Mouse (Mus musculus): ENCODE measurements at regions not wholly inside any gene's neighbourhood (a gene's known extent, or its start where the extent isn't known, plus 50 kb on each side); places are given as distances from the start of the nearest gene placed in this dataset.
"Not testable (repeated sequence)": the region's sequence is repeated elsewhere in the genome, so short reads cannot be mapped to it uniquely, and the experiment has no call there.

DNA sequence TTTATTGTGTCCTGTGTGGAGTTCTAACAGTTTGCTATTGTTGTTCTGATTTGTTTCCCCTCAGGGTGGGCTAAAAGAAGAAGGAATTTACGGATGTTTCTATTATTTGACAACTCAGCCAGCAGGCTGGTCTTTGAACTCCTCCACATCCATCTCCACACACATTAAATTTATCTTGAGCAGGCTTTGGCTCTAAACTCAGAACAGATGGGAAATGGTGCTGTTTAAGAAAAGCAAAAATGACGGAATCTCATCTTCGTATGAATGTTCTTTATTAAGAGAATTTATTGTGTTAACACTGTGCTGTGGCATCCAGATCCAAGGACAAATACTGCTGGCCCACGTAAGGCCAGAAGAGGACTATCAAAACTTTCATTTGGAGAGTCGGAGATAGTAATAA is 140.4 kb upstream of the Pou1f1 start:
- 71% methylated on average over 5 of the region's 5 CpGs for WGBS
- Histone ChIP-seq H3K27me3 (ENCODE audit: control insufficient read depth, insufficient read depth, low read length) (no peaks in the 10 kb centered on the region), H3K4me1 (replicated peaks; ENCODE audit: control insufficient read depth, insufficient read depth, low read length) (no peaks in the 10 kb centered on the region), H3K4me3 (ENCODE audit: low read depth, low read length) (no peak overlapping the region), H3K27ac (ENCODE audit: low read depth, low read length) (no peak overlapping the region), H3K4me2 (replicated peaks; ENCODE audit: low read depth, low read length) (no peak overlapping the region), H3K9ac (ENCODE audit: low read depth, low read length) (no peak overlapping the region), H3K36me3 (ENCODE audit: control insufficient read depth, insufficient read depth, low read length) (no peaks in the 10 kb centered on the region), H3K9me3 (ENCODE audit: control insufficient read depth, low read length) (no peaks in the 10 kb centered on the region)
- ATAC-seq (ENCODE audit: low FRiP score) (no peak), DNase-seq (ENCODE audit: low spot score) (no peak)

DNA sequence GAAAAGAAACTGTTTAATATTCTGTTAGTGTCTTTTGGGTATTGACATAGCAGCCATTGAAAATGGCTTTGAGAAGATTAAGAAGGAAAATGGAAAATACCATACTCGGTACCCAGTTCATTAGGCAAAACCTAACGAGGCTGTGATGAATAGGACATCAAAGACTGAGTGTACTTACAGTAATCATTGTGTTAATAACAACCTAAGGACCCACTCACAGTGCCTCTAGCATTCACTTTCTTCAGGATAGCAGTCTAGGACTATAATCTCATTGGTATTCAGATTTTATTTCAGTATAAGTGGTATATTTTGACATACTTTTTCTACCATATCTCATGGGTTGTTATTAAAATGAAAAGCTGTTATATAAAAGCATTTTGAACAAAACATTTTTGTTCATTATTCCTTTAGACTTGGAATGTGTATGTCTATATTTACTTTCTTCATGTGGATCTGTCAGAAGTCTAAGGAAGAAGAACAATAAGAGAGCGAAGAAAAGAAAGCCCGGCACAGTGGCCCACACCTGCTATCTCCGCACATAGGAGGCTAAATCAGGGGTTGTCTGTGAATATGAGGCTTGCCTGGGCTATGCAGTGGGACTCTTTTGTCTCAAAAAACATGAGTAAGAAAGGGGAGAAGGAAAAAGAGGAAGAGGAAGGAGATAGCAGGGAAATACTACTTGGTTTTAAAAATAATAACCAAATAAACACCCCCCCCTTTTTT is 116.2 kb upstream of the Pou1f1 start:
- H3K27me3 ChIP-seq (ENCODE audit: control insufficient read depth, insufficient read depth, low read length): no peaks in the 10 kb centered on the region
- no peak overlapping the region for H3K27ac ChIP-seq (ENCODE audit: low read depth, low read length)
- no peak overlapping the region for H3K9ac ChIP-seq (ENCODE audit: low read depth, low read length)
- no peak overlapping the region for H3K4me3 ChIP-seq (ENCODE audit: low read depth, low read length)
- H3K4me1 ChIP-seq (replicated peaks; ENCODE audit: control insufficient read depth, insufficient read depth, low read length): no peaks in the 10 kb centered on the region
- H3K36me3 ChIP-seq (ENCODE audit: control insufficient read depth, insufficient read depth, low read length): no peaks in the 10 kb centered on the region
- WGBS: 84% methylated on average over 5 of the region's 5 CpGs
- ATAC-seq (ENCODE audit: low FRiP score) (no peak), DNase-seq (ENCODE audit: low spot score) (no peak)
- H3K4me2 ChIP-seq (replicated peaks; ENCODE audit: low read depth, low read length): no peak overlapping the region
- no peaks in the 10 kb centered on the region for H3K9me3 ChIP-seq (ENCODE audit: control insufficient read depth, low read length)

DNA sequence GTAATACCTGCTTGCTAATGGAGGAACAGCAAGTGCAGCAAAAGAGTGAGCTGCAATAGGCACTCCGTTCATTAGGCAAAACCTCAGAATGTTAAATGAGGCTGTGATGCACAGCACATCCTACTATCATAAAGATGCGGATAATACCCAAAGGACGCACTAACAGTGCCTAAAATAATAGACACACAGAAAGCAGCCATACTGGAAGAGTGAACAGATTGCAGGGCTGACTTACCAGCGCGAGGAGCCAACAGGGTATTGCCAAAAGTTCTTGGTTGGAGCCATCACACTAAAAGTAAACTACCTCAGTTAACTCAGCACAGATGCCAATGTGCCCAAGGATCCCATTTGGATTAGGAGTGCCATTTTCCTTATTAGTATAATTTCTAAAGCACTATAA is 115.5 kb upstream of the Pou1f1 start:
- H3K27me3 ChIP-seq (ENCODE audit: control insufficient read depth, insufficient read depth, low read length): no peaks in the 10 kb centered on the region
- WGBS: 91% methylated on average over 5 of the region's 5 CpGs
- no peak overlapping the region for H3K4me3 ChIP-seq (ENCODE audit: low read depth, low read length)
- H3K27ac ChIP-seq (ENCODE audit: low read depth, low read length): no peak overlapping the region
- H3K9ac ChIP-seq (ENCODE audit: low read depth, low read length): no peak overlapping the region
- DNase-seq (ENCODE audit: low spot score) (no peak), ATAC-seq (ENCODE audit: low FRiP score) (no peak)
- no peak overlapping the region for H3K4me2 ChIP-seq (replicated peaks; ENCODE audit: low read depth, low read length)
- H3K36me3 ChIP-seq (ENCODE audit: control insufficient read depth, insufficient read depth, low read length): no peaks in the 10 kb centered on the region
- H3K9me3 ChIP-seq (ENCODE audit: control insufficient read depth, low read length): no peaks in the 10 kb centered on the region
- no peaks in the 10 kb centered on the region for H3K4me1 ChIP-seq (replicated peaks; ENCODE audit: control insufficient read depth, insufficient read depth, low read length)

DNA sequence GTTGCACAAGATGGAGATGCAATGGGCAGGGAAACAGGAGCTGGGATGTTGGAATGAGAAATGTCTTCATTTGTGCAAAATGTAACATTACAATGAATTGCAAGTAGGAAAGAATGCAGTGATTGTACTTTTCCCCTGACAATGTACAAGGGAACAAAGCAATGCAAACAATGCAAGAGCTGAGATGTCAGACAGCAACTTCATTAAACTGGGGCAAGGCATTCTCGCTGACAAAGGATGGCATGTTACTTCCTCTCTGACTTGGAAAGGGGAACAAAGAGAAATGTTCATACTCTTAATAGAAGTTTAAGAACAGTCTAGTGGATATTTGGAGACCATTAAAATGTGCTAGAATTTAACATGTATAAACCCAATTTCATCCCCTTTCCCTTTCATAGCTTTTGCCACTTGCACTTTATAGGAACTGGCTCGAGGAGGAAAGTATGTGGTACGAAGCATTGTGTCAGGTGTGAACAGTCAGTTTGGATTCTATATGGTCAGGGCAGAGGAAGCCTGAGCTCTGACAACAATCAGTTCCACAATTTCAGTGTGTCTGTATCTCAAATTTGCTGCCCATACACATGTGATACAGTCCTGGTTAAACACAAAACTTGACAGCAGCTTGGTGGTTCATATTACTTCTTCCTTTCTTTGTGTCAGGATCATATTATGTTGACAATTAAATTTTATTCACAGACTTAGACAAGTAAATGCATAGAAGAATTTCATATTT is 114.3 kb upstream of the Pou1f1 start:
- Histone ChIP-seq H3K4me1 (replicated peaks; ENCODE audit: control insufficient read depth, insufficient read depth, low read length) (no peaks in the 10 kb centered on the region), H3K9ac (ENCODE audit: low read depth, low read length) (no peak overlapping the region), H3K4me3 (ENCODE audit: low read depth, low read length) (no peak overlapping the region), H3K9me3 (ENCODE audit: control insufficient read depth, low read length) (no peaks in the 10 kb centered on the region), H3K36me3 (ENCODE audit: control insufficient read depth, insufficient read depth, low read length) (no peaks in the 10 kb centered on the region), H3K27ac (ENCODE audit: low read depth, low read length) (no peak overlapping the region), H3K4me2 (replicated peaks; ENCODE audit: low read depth, low read length) (no peak overlapping the region), H3K27me3 (ENCODE audit: control insufficient read depth, insufficient read depth, low read length) (no peaks in the 10 kb centered on the region)
- no peak for DNase-seq (ENCODE audit: low spot score)
- WGBS: 56% methylated on average over 3 of the region's 3 CpGs
- no peak for ATAC-seq (ENCODE audit: low FRiP score)

DNA sequence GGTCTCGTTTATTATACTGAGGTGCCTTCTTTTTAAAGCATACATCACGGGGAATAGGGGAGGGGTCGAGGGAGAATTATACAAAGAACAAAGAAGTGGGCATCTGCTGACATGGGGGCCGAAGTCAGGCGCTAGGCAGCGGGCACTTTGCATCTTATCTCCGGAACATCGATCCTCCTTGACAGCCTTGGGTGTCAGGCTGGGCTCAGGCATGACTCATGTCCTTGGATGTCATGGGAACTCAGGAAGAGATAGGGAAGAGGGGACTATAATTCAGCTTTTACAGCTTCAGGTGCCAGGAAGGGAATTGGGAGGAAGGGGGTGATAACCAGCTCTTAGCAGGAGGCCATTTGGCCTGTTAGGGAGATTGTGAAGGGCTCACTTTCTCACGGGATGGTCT is 88.3 kb upstream of the Pou1f1 start:
- not testable (repeated sequence) for H3K4me2 ChIP-seq (replicated peaks; ENCODE audit: low read depth, low read length); DNase-seq (ENCODE audit: low spot score); H3K36me3 ChIP-seq (ENCODE audit: control insufficient read depth, insufficient read depth, low read length); H3K9ac ChIP-seq (ENCODE audit: low read depth, low read length); H3K9me3 ChIP-seq (ENCODE audit: control insufficient read depth, low read length); H3K4me3 ChIP-seq (ENCODE audit: low read depth, low read length); ATAC-seq (ENCODE audit: low FRiP score); H3K27ac ChIP-seq (ENCODE audit: low read depth, low read length); H3K4me1 ChIP-seq (replicated peaks; ENCODE audit: control insufficient read depth, insufficient read depth, low read length); H3K27me3 ChIP-seq (ENCODE audit: control insufficient read depth, insufficient read depth, low read length)
- 77% methylated on average over 7 of the region's 9 CpGs for whole genome bisulfite sequencing

DNA sequence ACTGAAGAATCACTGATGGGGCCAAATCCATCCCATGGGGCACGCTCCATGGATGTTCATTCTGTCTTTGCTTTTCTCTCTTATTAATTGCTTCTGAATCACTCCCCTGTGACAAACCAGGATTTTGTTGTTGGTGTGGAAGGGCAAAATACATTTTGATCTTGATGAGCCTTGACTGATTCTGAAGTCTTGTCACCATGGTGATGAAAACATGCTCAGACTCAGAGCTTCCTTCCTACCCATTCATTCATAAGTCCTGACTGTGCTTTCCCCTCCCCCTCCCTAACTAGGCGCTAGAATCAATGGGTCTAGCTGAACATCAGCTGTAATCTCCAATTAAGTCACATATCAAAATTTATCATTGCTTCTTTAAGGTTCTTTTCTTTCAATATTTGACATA is 84.2 kb upstream of the Pou1f1 start:
- no peaks in the 10 kb centered on the region for H3K36me3 ChIP-seq (ENCODE audit: control insufficient read depth, insufficient read depth, low read length)
- H3K4me1 ChIP-seq (replicated peaks; ENCODE audit: control insufficient read depth, insufficient read depth, low read length): no peaks in the 10 kb centered on the region
- no peak overlapping the region for H3K4me2 ChIP-seq (replicated peaks; ENCODE audit: low read depth, low read length)
- H3K27ac ChIP-seq (ENCODE audit: low read depth, low read length): no peak overlapping the region
- H3K4me3 ChIP-seq (ENCODE audit: low read depth, low read length): no peak overlapping the region
- WGBS: 68% methylated on average over 2 of the region's 2 CpGs
- H3K27me3 ChIP-seq (ENCODE audit: control insufficient read depth, insufficient read depth, low read length): no peaks in the 10 kb centered on the region
- H3K9me3 ChIP-seq (ENCODE audit: control insufficient read depth, low read length): no peaks in the 10 kb centered on the region
- peak; percentile 15 for DNase-seq (ENCODE audit: low spot score)
- H3K9ac ChIP-seq (ENCODE audit: low read depth, low read length): no peak overlapping the region
- peak; percentile 74 for ATAC-seq (ENCODE audit: low FRiP score)

DNA sequence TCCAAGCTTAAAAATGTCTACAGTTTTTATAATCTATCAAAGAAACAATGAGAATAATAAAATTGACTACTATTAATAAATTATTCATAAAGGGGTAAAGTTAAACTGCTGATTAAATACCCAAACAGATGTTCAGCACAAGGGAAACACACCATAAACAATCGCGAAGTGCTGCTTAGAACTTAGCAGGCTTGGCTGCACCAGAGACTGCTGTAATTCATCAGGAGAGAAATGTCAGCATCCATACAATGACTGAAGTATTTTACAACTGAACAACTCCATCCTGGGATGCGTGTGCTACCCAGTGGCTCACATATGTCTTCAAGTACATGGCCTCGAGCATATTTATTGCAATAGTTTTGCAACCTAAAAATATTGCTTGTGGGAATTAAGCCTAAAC is 78.4 kb upstream of the Pou1f1 start:
- no peak for DNase-seq (ENCODE audit: low spot score)
- Histone ChIP-seq H3K4me3 (ENCODE audit: low read depth, low read length) (no peak overlapping the region), H3K4me1 (replicated peaks; ENCODE audit: control insufficient read depth, insufficient read depth, low read length) (no peaks in the 10 kb centered on the region), H3K27ac (ENCODE audit: low read depth, low read length) (no peak overlapping the region), H3K9ac (ENCODE audit: low read depth, low read length) (no peak overlapping the region), H3K36me3 (ENCODE audit: control insufficient read depth, insufficient read depth, low read length) (no peaks in the 10 kb centered on the region), H3K27me3 (ENCODE audit: control insufficient read depth, insufficient read depth, low read length) (no peaks in the 10 kb centered on the region), H3K9me3 (ENCODE audit: control insufficient read depth, low read length) (no peaks in the 10 kb centered on the region), H3K4me2 (replicated peaks; ENCODE audit: low read depth, low read length) (no peak overlapping the region)
- ATAC-seq (ENCODE audit: low FRiP score): no peak
- WGBS: 75% methylated on average over 4 of the region's 4 CpGs

DNA sequence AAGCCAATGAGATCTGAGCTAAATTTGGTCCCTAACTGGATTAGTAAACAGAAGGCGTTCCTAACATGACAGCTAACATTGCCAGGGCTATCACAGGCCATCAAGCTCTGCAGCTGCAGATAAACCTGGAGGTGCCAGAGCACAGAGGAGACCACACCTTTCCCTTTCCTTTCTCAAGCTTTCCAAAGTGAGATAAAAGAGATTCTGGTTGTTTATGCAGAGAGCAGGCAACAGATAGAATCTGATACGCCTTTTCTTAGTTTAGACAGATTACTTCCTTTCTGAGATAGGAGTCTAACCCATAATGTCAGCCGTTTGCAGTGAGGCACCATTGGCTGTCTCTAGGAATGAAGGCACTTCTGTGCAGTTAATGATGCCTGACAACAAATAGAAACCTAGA is 71.5 kb upstream of the Pou1f1 start:
- Histone ChIP-seq H3K4me3 (ENCODE audit: low read depth, low read length) (no peak overlapping the region), H3K27ac (ENCODE audit: low read depth, low read length) (no peak overlapping the region), H3K9me3 (ENCODE audit: control insufficient read depth, low read length) (no peaks in the 10 kb centered on the region), H3K27me3 (ENCODE audit: control insufficient read depth, insufficient read depth, low read length) (no peaks in the 10 kb centered on the region), H3K4me2 (replicated peaks; ENCODE audit: low read depth, low read length) (no peak overlapping the region), H3K9ac (ENCODE audit: low read depth, low read length) (no peak overlapping the region), H3K4me1 (replicated peaks; ENCODE audit: control insufficient read depth, insufficient read depth, low read length) (no peaks in the 10 kb centered on the region), H3K36me3 (ENCODE audit: control insufficient read depth, insufficient read depth, low read length) (no peaks in the 10 kb centered on the region)
- no peak for DNase-seq (ENCODE audit: low spot score)
- ATAC-seq (ENCODE audit: low FRiP score): no peak
- WGBS: 77% methylated on average over 3 of the region's 3 CpGs

DNA sequence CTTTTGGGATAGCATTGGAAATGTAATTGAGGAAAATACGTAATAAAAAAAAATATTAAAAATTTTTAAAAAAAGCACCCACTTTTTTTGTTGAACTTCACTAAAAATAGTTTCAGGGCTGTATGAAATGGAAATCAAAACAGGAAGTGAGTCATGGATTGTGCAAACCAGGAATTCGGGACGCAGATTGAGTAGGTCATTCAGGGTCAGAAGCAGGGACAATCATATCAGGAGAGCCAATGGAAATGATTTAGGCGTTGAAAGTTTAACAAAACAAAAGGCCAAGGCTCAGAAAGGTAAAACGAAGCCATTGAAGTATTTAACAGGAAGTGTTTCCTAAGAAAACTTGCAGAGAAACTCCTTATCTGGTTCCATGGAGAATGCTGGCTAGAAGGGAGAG is 69.6 kb upstream of the Pou1f1 start:
- H3K36me3 ChIP-seq (ENCODE audit: control insufficient read depth, insufficient read depth, low read length): no peaks in the 10 kb centered on the region
- no peak overlapping the region for H3K9ac ChIP-seq (ENCODE audit: low read depth, low read length)
- WGBS: 67% methylated on average over 5 of the region's 5 CpGs
- H3K9me3 ChIP-seq (ENCODE audit: control insufficient read depth, low read length): no peaks in the 10 kb centered on the region
- DNase-seq (ENCODE audit: low spot score) (no peak), ATAC-seq (ENCODE audit: low FRiP score) (no peak)
- no peak overlapping the region for H3K4me3 ChIP-seq (ENCODE audit: low read depth, low read length)
- H3K27ac ChIP-seq (ENCODE audit: low read depth, low read length): no peak overlapping the region
- no peak overlapping the region for H3K4me2 ChIP-seq (replicated peaks; ENCODE audit: low read depth, low read length)
- no peaks in the 10 kb centered on the region for H3K4me1 ChIP-seq (replicated peaks; ENCODE audit: control insufficient read depth, insufficient read depth, low read length)
- no peaks in the 10 kb centered on the region for H3K27me3 ChIP-seq (ENCODE audit: control insufficient read depth, insufficient read depth, low read length)
